Mouse (Mus musculus): ENCODE results near the gene Ccdc60.

Ccdc60 gene

GRCm38 (mm10) chr5:116271511-116272227, 17.1 kb downstream of the Ccdc60 start:
- DNase-seq (ENCODE audit: low spot score), result no peak

GRCm38 (mm10) chr5:116269212-116270145, 19.3 kb downstream of the Ccdc60 start:
- no peak for DNase-seq (ENCODE audit: low spot score)

- DNase-seq (ENCODE audit: low spot score), result no peak
Observed at GRCm38 (mm10) chr5:116262689-116263088, 26.1 kb downstream of the Ccdc60 start.

- no peak for DNase-seq (ENCODE audit: low spot score)
Observed at GRCm38 (mm10) chr5:116261944-116262343, 26.8 kb downstream of the Ccdc60 start.

- DNase-seq (ENCODE audit: low spot score), result no peak
Observed at GRCm38 (mm10) chr5:116260356-116260755, 28.4 kb downstream of the Ccdc60 start.

GRCm38 (mm10) chr5:116258321-116258860, 30.4 kb downstream of the Ccdc60 start:
- DNase-seq (ENCODE audit: low spot score), result no peak

GRCm38 (mm10) chr5:116253914-116254313, 34.9 kb downstream of the Ccdc60 start:
- no peak for DNase-seq (ENCODE audit: low spot score)

- DNase-seq (ENCODE audit: low spot score), result no peak
Observed at GRCm38 (mm10) chr5:116252186-116252585, 36.6 kb downstream of the Ccdc60 start.

GRCm38 (mm10) chr5:116246642-116247041, 42.1 kb downstream of the Ccdc60 start:
- no peak for DNase-seq (ENCODE audit: low spot score)

- DNase-seq (ENCODE audit: low spot score), result no peak
Observed at GRCm38 (mm10) chr5:116244476-116244875, 44.3 kb downstream of the Ccdc60 start.

GRCm38 (mm10) chr5:116243622-116244021, 45.2 kb downstream of the Ccdc60 start:
- no peak for DNase-seq (ENCODE audit: low spot score)

GRCm38 (mm10) chr5:116231841-116232643, 56.7 kb downstream of the Ccdc60 start:
- DNase-seq (ENCODE audit: low spot score), result peak; percentile 23

GRCm38 (mm10) chr5:116228414-116228813, 60.4 kb downstream of the Ccdc60 start:
- no peak for DNase-seq (ENCODE audit: low spot score)

GRCm38 (mm10) chr5:116224023-116224422, 64.8 kb downstream of the Ccdc60 start:
- DNase-seq (ENCODE audit: low spot score), result no peak

GRCm38 (mm10) chr5:116221916-116222315, 66.9 kb downstream of the Ccdc60 start:
- DNase-seq (ENCODE audit: low spot score), result no peak

GRCm38 (mm10) chr5:116219288-116219687, 69.5 kb downstream of the Ccdc60 start:
- no peak for DNase-seq (ENCODE audit: low spot score)

- DNase-seq (ENCODE audit: low spot score), result no peak
Observed at GRCm38 (mm10) chr5:116212706-116213105, 76.1 kb downstream of the Ccdc60 start.

- DNase-seq (ENCODE audit: low spot score), result no peak
Observed at GRCm38 (mm10) chr5:116209378-116210091, 79.2 kb downstream of the Ccdc60 start.

GRCm38 (mm10) chr5:116208741-116209368, 79.9 kb downstream of the Ccdc60 start:
- no peak for DNase-seq (ENCODE audit: low spot score)

- DNase-seq (ENCODE audit: low spot score), result no peak
Observed at GRCm38 (mm10) chr5:116202692-116203091, 86.1 kb downstream of the Ccdc60 start.

GRCm38 (mm10) chr5:116194499-116194898, 94.3 kb downstream of the Ccdc60 start:
- DNase-seq (ENCODE audit: low spot score), result no peak
